Mouse (Mus musculus) G1E (cell line): ENCODE measurements around the gene Slc25a13. TPM values are rescaled to one million over a fixed set of nuclear protein-coding genes. Genes with fewer than 3 reads are reported as not detected.

ENCODE experiments used
- ATAC-seq: 2 replicates; pipeline ENCODE4 v1.8.0; 2016; ENCODE audit warnings: mild to moderate bottlenecking; ENCODE audit not compliant: insufficient number of reproducible peaks, poor library complexity, low FRiP score, severe bottlenecking; ENCODE audit errors: extremely low read depth
- DNase-seq: peaks from one replicate; pipeline ENCODE4 v3.0.0; 2012; ENCODE audit warnings: low spot score
- H3K27me3 ChIP-seq: 2 replicates; pipeline ENCODE4 v1.6.1; 2012; ENCODE audit warnings: mild to moderate bottlenecking, low read length, inconsistent platforms; ENCODE audit not compliant: insufficient read depth
- H3K36me3 ChIP-seq: replicated peaks from 2 replicates; pipeline ENCODE3; 2012; ENCODE audit warnings: mild to moderate bottlenecking, inconsistent platforms
- H3K4me1 ChIP-seq: 2 replicates; pipeline ENCODE4 v1.6.1; 2012; ENCODE audit warnings: low read depth, low read length, inconsistent platforms, mixed read lengths; ENCODE audit not compliant: insufficient read depth
- H3K4me3 ChIP-seq: 2 replicates; pipeline ENCODE4 v1.5.1; 2012; ENCODE audit warnings: low read depth, mild to moderate bottlenecking, inconsistent platforms, low read length, moderate library complexity, mixed read lengths
- H3K9me3 ChIP-seq: replicated peaks from 2 replicates; pipeline ENCODE4 v1.6.1; 2012; ENCODE audit warnings: inconsistent platforms
- CTCF ChIP-seq: IDR thresholded peaks from 2 replicates; pipeline ENCODE4 v1.5.1; 2012; ENCODE audit warnings: low read depth, low read length, inconsistent platforms, mixed read lengths
- GATA1 ChIP-seq: IDR thresholded peaks from 2 replicates; pipeline ENCODE4 v1.6.1; 2012; ENCODE audit warnings: borderline replicate concordance, low read length, inconsistent platforms, mixed read lengths
- GATA2 ChIP-seq: IDR thresholded peaks from 2 replicates; pipeline ENCODE4 v1.6.1; 2012; ENCODE audit warnings: low read depth, low read length, inconsistent platforms, borderline replicate concordance
- POLR2AphosphoS5 ChIP-seq: IDR thresholded peaks from 2 replicates; pipeline ENCODE4 v1.6.1; 2012; ENCODE audit warnings: low read depth, low read length, inconsistent platforms; ENCODE audit not compliant: insufficient replicate concordance
- TAL1 ChIP-seq: conservative IDR thresholded peaks from 2 replicates; pipeline ENCODE4 v1.6.1; 2012; ENCODE audit warnings: low read depth, low read length, inconsistent platforms, mixed read lengths
- polyA plus RNA-seq: library from polyadenylated mRNA; stranded (reverse); fragments of >175 nt; gene quantifications from 2 replicates; pipeline ENCODE4 v1.2.3, GENCODE M21; 2012
- total RNA-seq, 2 experiments: library from RNA; stranded (forward) in 1 of 2; stranded (reverse) in 1 of 2; fragments of 200-1000 nt in 1 of 2; fragments of >200 nt in 1 of 2; fragmentation: Nextera tagmentation in 1 of 2; gene quantifications; 2 replicates each; pipeline ENCODE4 v1.2.3; 2014 to 2017

The Slc25a13 gene
- total and polyA plus RNA-seq, 3 experiments, result 6.6 to 52.7 (median 24.6) TPM

- DNase-seq, result no peak
- Histone ChIP-seq H3K4me3 (no peak overlapping the region), H3K4me1 (no peaks in the 10 kb centered on the region), H3K27me3 (no peaks in the 10 kb centered on the region), H3K9me3 (no peaks in the 10 kb centered on the region), H3K36me3 (peaks cover 78% of the 10 kb centered on the region)
- ATAC-seq, result no peak
- TF ChIP-seq GATA2, result no peak
- TF ChIP-seq POLR2AphosphoS5, result no peak
- TF ChIP-seq CTCF, result no peak
- TF ChIP-seq TAL1, result no peak
- TF ChIP-seq GATA1, result no peak
Measured at GRCm38 (mm10) chr6:6149329-6149728, 67.6 kb downstream of the Slc25a13 start.

- TF ChIP-seq POLR2AphosphoS5 (no peak), TAL1 (no peak), CTCF (no peak), GATA1 (no peak), GATA2 (no peak)
- H3K4me1 ChIP-seq, result no peaks in the 10 kb centered on the region
- DNase-seq (no peak), ATAC-seq (no peak)
- no peaks in the 10 kb centered on the region for H3K9me3 ChIP-seq
- H3K36me3 ChIP-seq, result peaks cover 55% of the 10 kb centered on the region
- H3K27me3 ChIP-seq, result no peaks in the 10 kb centered on the region
- no peak overlapping the region for H3K4me3 ChIP-seq
Measured at GRCm38 (mm10) chr6:6145412-6145811, 71.6 kb downstream of the Slc25a13 start.

GRCm38 (mm10) chr6:6143525-6143924 is 73.4 kb downstream of the Slc25a13 start:
- ATAC-seq (no peak), DNase-seq (no peak)
- peaks cover 50% of the 10 kb centered on the region for H3K36me3 ChIP-seq
- H3K27me3 ChIP-seq, result no peaks in the 10 kb centered on the region
- no peaks in the 10 kb centered on the region for H3K9me3 ChIP-seq
- no peak overlapping the region for H3K4me3 ChIP-seq
- TF ChIP-seq TAL1 (no peak), POLR2AphosphoS5 (no peak), GATA1 (no peak), GATA2 (no peak), CTCF (no peak)
- H3K4me1 ChIP-seq, result no peaks in the 10 kb centered on the region

GRCm38 (mm10) chr6:6140370-6140769 is 76.6 kb downstream of the Slc25a13 start:
- H3K27me3 ChIP-seq, result no peaks in the 10 kb centered on the region
- H3K9me3 ChIP-seq, result no peaks in the 10 kb centered on the region
- peaks cover 42% of the 10 kb centered on the region for H3K36me3 ChIP-seq
- ATAC-seq, result no peak
- H3K4me1 ChIP-seq, result no peaks in the 10 kb centered on the region
- TF ChIP-seq GATA1 (no peak), TAL1 (no peak), CTCF (no peak), GATA2 (no peak), POLR2AphosphoS5 (no peak)
- no peak overlapping the region for H3K4me3 ChIP-seq
- no peak for DNase-seq

- H3K4me1 ChIP-seq, result no peaks in the 10 kb centered on the region
- no peak for TF ChIP-seq GATA1
- no peak for TF ChIP-seq TAL1
- H3K9me3 ChIP-seq, result no peaks in the 10 kb centered on the region
- H3K4me3 ChIP-seq, result no peak overlapping the region
- no peaks in the 10 kb centered on the region for H3K27me3 ChIP-seq
- H3K36me3 ChIP-seq, result peaks cover 44% of the 10 kb centered on the region
- no peak for ATAC-seq
- no peak for DNase-seq
Measured at GRCm38 (mm10) chr6:6139061-6139460, 77.9 kb downstream of the Slc25a13 start.

GRCm38 (mm10) chr6:6136812-6137211 is 80.2 kb downstream of the Slc25a13 start:
- ATAC-seq (no peak), DNase-seq (no peak)
- Histone ChIP-seq H3K27me3 (no peaks in the 10 kb centered on the region), H3K4me1 (no peaks in the 10 kb centered on the region), H3K4me3 (no peak overlapping the region), H3K9me3 (no peaks in the 10 kb centered on the region), H3K36me3 (peaks cover 50% of the 10 kb centered on the region)
- TF ChIP-seq GATA1 (no peak), GATA2 (no peak), CTCF (peak; percentile 52; the same call in 1 of the 2 replicates), TAL1 (no peak), POLR2AphosphoS5 (no peak)

- DNase-seq (no peak), ATAC-seq (no peak)
- TF ChIP-seq TAL1 (no peak), CTCF (no peak), GATA1 (no peak), GATA2 (no peak), POLR2AphosphoS5 (no peak)
Measured at GRCm38 (mm10) chr6:6134935-6135334, 82.0 kb downstream of the Slc25a13 start.

More at GRCm38 (mm10) chr6:6134935-6135334, 82.0 kb downstream of the Slc25a13 start:
- Histone ChIP-seq H3K27me3 (no peaks in the 10 kb centered on the region), H3K4me3 (no peak overlapping the region), H3K9me3 (no peaks in the 10 kb centered on the region), H3K36me3 (peaks cover 53% of the 10 kb centered on the region), H3K4me1 (no peaks in the 10 kb centered on the region)
